Mouse (Mus musculus) mesoderm, embryonic 11.5 days (tissue): ENCODE data around the gene Ccl3.

Source experiments
- DNase-seq: peaks from one replicate; pipeline ENCODE4 v3.0.0-alpha.2; 2012; ENCODE audit warnings: low read depth, low spot score

Gene Ccl3

DNA sequence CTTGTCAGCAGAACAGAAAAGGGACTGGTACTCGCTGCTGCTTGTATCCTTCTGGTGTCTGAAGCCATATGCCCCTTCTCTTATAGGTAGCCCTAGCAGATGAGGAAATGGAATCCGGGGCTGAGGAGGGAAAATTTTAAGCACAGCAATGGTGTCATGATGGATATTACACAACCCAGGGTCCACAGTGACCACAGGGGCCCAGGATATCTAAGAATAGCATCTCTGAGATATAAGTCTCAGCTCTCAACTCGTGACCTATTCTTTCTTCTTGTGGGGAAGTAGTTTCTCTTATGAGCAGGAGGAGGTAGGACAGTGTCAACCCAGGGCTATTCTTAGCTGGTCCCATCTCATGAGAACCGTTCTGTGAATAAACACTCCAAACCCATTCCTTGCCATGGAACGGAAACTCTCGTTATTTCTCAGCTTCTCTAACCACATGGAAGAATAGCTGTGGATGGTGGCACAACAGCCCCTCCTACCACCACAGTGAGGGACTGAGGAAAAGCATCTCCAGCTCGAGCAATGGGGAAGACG lies at the start of gene Ccl3:
Gene Ccl3 (minus strand): TSS at position 51 of the 537 bp plus-strand sequence.
- no peak for DNase-seq

DNA sequence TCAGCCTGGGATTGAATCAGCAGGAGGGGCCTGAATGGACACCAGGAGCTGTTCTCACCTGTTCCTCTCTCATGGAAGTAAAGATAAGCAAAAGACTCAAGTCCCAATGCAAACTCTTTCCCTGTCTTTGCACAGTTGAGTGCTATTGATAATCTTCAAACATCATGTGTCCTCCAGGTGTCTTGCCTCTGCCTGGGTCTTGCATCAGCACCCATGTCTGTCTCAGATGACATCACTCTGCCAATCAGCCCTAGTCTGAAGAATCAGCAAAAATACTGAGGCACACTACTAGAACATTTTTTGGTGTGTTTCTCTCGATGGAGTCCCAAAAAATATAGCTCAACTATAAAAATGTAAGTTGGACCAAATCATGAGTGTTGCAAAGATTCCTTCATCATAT lies 42.9 kb upstream of the Ccl3 start:
- no peak for DNase-seq

DNA sequence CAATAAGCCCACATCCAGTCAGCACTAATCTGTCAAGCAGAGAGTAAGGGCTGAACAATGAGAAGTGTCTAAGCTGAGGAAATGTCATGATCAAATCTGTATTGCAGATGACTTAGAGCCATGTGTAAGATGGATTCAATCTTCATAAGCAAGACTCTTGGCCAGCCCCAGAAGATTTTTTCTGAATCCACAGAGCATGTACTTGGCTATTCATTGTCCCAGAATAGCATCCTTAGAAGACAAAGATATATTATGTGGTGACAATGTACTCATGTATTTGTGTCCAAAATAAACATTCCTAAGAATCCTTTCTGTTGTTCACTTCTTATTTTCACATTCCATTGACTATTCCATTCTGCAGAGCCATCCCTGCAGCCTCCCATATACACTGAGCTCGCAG lies 40.8 kb upstream of the Ccl3 start:
- no peak for DNase-seq

DNA sequence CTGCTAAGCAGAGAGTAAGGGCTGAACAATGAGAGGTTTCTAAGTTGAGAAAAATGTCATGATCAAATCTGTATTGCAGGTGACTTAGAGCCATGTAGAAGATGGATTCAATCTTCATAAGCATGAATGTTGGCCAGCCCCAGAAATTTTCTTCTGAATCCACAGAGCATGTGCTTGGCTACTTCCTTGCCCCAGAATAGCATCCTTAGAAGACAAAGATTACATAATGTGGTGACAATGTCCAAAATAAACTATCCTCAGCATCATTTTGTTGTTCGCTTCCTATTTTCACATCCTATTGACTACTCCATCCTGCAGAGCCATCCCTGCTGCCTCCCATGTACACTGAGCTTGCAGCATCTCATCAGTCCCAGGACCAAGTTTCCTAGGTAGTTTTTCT lies 26.5 kb upstream of the Ccl3 start:
- no peak for DNase-seq

DNA sequence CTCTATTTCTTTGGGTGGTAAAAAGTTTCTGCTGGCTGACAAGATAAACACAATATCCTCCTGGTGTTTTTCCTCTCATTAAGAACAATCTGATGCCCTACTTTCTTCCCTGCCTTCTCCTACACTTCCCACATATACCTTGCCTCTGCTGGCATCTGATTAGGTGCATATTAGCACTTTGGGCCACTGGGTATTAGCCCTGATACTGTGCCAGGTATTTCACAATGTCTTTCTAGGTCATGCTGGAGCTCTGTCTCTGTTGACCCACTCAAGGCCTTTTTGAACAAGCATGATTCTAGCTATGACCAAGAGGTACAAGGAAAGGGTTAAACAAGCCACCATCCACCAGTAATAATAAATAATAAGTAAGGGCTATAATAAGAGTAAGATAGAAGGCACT lies 22.6 kb upstream of the Ccl3 start:
- no peak for DNase-seq

DNA sequence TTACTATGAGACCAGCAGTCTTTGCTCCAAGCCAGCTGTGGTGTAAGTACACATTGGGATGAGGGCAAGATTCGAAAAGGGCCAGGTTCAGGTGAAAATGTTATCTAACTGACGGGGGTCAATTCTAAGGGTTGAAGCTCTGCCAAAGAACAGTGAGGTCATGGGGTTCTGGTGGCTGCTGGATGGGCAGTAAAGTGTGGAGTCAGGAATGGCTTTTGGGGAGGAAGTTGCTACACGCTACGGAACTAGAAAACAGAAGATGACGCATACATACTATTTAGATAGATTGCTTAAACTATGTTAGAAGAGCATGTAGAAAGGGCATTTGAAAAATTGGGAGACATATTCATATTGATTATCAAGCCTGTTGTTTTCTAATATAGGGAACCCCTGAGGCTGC lies 14.4 kb upstream of the Ccl3 start:
- no peak for DNase-seq

DNA sequence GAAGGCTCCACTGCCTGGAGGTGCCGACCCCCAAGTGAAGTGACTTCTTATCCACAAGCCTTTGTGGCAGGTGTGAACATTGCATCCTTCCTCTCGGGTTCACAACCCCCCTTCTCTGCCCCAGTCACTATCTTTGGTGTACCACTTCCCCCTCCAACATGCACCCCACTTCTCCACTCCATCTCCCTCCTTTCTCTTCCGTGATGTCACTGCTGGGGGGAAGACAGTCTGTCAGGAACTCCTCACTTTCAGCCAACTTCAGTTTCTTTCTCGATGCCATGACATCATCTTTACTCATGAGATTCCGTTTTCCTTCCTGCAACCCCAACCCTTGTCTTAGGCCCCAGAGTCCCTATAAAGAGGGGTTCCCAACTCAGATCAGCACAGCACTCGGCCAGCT lies 13.0 kb upstream of the Ccl3 start, which contains the start of gene Ccl4:
Gene Ccl4 (plus strand): TSS at position 381 of the 400 bp plus-strand sequence.
- no peak for DNase-seq

DNA sequence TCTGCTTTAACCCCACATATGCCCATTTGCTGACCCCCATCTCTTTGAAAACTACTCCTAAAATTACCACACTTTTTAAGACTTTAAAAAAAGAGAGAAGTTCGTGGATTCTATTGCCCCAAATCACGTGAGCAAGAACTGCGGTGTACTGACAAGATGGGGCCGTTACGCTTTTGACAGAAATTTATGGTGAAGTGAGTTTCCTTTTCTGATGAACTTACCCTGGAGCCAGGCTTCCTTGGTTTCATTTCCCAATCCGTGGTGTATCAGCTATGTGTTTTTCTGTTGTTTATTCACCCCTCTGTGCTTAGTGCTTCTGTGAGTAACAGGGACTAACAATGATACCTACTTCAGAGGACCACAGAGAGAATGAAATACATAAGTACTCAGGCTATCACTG lies 9.6 kb upstream of the Ccl3 start:
- no peak for DNase-seq

DNA sequence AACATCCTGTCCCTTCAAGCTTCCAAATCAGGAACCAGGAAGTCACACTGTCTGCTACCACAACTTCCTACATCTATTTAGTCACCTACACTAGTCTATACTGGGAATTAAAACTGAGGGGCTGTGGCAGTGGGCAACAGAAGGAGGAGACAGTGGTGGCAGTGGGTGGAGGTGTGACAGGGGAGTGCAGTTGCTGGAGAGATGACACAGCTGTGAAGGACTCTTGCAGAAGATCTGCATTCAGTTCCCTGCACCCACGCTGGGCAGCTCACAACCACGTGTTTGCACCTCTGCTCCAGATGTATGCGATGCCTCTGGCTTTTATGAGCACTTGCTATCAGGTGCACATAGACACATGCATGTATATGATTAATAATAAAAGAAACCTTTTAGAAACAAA lies 8.4 kb upstream of the Ccl3 start:
- DNase-seq: no peak

DNA sequence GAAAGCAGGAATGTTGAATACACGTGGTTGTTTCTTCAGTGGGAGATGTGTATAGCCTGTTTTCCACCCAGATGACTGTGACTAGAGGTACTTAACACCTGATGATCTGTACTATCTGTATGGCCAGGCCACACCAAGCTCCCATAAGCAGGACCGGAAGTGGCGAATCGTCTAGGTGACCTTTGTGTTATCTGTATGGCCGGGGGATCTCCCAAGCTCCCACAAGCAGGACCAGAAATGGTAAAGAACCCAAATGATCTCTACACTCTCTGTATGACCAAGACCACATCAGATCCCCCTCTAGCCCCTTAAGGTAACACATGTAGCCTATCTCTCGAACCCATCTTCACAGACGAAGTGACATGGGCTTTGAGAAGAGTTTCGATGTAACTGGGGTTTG lies 5.5 kb upstream of the Ccl3 start:
- DNase-seq: no peak

DNA sequence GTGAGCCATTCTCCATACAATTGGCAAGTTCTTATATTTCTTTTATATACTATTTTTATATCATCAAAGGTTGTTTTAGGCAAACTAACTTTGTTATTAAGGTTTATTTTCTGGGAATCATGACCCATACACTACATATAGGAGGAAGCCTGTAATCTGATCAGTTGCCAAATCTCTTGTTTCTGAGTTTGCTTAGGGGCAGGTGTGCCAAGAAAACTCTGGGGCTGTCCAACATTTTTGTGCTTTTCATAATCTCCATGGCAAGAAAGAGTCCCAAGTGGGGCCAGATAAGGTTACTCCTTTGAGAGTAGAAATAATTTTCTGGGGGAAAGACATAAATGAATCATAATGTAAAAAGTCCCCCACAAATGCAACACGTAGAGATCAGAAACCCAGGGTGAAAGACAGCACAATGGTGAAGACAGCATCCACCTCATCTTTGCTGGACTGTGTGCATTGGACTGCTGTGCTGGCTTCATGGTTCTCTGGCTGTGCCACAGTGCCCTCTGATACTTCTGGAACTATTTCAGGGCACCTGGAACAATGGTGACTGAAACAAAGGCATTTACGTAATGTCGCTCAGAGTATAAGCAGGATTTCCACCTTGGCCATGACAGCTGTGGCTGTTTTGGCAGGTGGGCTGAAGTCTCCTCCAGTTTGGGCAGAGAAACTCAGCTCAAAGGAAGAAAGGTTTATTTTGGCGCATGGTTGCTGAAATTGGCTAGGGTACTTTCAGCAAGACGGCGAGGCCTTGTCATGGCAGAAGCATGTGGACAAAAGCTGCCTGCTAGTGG lies 2.6 kb downstream of the Ccl3 start:
- DNase-seq: no peak

DNA sequence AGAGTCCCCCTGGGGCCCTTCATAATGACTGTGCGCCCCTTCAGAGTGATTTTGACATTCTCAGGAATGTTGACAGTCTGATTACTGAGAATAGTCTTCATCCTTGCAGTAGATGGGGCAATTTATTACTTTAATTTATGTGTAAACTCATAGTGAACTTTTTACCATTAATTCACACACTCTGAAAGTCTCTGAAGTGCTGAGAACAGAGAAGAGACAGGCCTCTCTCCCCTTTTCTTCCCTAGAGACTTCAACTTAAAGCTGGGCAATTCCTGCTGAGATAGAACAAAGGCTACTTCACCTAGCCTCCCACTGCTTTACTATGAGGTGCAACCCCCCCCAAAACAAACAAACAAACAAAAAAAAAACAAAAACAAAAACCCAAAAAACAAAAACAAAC lies 3.6 kb downstream of the Ccl3 start, which contains the start of gene Rpl9-ps1:
Gene Rpl9-ps1 (minus strand): TSS at position 101 of the 400 bp plus-strand sequence.
- no peak for DNase-seq

DNA sequence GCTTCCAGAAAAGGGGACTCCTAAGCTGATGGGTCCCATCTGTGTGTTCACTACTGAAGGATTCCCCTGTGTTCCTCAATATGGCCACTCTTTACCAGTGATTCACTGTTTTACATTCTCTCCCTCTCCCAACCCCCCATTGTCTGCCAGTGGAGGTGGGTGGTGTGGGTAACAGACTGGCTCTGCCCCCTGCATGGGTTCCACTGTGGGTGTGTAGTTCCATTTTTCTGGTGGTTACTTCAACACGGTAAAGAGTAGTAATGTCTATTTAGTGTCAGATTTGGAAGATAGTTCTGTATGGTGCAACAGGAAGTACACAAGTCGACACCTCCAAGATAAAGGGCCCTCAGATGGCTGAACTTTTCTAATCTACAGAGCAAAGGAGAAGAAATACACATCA lies 7.9 kb downstream of the Ccl3 start:
- no peak for DNase-seq

DNA sequence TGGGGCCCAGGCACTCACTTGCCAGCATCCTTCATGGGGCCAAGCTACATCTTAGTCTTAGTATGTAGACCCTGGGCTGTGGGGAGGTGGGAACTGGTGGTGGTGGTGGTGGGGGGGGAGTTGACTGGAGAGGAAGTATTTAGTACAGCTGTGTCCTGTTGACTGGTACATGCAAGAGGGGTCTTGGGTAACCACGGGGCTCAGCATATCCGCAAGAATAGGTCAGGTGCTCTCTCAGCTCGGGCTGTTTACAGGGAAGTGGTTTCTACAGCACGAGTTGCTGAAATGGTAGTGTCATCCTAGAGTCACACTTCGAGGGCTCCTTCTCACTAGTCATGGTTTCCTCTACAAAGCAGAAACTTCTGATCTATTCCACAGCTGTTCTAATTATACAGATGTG lies 9.0 kb downstream of the Ccl3 start:
- no peak for DNase-seq

DNA sequence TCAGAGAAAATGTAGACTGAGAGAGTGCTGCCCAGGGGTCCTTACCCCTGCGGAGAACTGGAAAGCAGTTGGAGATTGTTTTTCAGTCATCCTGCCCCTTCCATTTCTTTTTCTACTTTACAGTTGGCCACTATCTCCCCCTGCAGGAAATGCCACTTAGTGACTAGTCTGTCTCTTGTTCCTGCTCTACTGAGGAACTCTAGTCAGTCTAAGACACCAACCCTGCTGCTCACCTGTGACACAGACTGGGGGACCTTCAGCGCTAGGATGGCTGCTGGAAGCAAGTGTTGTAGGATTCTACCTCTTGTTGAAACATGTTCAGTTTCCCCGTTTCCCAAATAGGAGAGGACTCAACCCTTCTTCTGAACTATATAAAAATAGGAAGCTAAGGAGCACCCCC lies 9.6 kb downstream of the Ccl3 start:
- no peak for DNase-seq

DNA sequence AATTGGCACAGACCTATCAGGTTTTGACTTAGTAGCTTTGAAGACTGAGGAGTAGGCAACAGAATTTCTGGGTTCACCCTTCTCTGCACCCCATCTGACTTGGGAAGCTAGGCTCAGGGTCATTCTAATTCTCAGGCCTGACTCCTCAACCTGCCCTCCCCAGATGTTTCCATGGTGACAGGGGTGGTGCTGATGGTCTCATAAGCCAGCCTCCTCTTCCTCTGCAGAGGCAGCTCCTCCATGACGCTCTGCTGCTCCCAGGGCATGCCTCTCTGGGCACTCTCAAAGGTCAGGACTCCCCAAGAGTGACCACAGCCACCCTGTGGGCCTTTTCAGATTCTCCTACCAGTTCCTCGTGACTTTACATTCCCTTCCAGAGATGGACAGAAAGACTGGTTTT lies 10.2 kb downstream of the Ccl3 start:
- no peak for DNase-seq

DNA sequence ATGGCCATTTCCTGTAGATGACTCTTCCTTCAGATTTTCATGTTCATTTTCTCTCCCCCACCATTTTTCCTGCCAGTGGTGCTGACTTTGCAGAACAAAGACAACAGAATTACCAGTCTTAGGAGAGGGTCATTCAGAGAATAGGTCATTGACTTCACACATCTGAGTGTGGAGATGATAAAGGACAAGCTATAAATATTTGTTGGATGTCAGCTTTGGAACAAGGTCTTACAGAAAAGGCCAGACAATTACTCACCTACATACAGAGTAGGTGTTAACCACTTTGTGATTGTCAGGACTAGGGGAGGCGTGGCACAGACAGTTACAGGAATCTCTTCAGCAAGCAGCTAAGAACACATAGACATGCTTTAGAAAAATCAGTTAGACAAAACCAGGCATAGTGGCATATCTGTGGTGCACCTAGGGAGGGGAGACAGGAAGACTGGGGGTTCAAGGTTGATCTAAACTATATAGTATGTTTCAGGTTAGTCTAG lies 12.4 kb downstream of the Ccl3 start:
- no peak for DNase-seq

DNA sequence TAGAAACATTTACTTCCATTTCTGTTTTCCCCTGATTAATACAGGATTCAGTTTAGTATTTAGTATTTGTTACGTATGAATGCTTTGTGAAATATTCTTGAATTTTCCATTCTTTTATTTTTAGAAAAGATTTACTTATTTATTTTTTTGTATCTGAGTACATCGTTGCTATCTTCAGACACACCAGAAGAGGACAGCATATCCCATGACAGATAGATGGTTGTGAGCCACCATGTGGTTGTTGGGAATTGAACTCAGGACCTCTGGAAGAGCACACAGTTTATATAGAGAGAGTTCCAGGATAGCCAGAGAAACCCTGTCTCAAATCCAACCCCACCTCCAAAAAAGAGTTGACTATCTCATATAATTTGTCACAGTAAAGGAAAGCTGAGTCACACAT lies 14.3 kb downstream of the Ccl3 start:
- DNase-seq: no peak

DNA sequence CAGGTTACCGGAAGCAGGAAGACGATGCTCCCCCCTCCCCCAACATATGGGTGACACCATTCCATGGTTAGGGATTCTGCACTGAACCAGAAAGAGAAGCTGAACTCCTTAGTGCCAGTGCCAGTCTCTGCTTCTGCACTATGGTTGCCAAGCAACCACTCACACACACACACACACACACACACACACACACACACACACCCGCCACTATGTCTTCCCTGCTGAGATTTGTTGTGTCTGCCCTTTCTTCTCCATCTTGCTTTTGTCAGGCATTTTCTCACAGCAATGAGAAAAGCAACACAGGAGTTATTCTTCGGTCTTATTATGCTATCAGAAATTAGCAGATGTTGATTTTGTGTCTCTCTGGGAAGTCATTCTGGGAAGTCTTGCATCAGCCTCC lies 14.7 kb downstream of the Ccl3 start:
- peak; percentile 6 for DNase-seq

DNA sequence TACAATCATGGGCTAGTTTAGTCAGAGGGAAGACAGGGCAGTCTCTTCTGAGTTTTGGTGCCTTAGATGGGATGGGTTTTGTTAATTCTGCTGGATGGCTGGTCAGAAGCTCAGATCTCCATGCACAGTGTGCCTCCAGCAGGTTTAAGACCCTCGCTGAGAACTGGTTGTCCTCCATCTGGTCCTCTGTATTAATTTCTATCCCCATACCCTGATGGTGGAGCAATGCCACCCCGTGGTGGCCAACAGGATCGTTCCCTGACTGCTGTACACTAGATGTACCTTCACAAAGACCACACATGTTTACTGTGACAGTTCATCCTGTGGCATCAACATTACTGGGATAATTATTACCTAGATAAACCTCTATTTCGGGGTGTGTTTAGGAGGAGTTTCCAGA lies 16.4 kb downstream of the Ccl3 start:
- no peak for DNase-seq

DNA sequence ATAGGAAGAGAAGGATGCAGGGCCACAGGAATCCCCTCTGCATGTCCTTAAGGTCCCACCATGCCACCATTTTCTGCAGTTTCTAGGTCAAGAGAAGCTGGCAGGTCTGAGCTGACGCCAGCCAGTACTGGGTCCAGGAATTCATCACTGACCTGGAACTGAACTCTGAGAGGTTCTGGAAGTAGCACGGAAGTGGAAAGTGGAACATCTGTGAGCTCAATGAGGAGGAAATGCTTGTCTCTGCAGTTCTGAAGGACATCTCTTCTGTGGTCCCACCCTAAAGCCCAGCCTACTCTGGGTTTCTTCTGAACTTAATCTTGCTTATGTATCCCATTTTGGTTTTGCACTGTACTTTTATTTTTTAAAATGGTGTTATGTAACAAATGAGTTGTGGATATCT lies 18.1 kb downstream of the Ccl3 start:
- DNase-seq: no peak

DNA sequence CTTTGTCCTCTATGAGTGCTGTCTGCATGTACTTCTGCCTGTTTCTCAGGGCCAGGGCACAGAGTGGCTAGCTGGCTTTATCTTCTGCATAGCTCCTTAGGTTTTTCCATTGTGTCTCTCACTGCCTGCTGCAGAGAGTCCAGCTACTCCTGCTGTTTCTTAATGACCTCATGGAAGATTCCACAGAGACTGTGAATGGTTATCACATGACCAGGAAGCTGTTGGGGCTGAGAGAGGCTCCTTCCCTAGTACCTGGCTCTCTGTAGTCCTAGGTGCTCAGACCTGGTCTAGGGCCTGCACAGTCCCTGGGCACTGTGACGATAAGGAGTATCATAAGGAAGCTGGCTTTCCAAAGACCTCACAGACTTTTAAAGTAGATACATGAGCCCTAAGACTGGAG lies 18.5 kb downstream of the Ccl3 start:
- no peak for DNase-seq

DNA sequence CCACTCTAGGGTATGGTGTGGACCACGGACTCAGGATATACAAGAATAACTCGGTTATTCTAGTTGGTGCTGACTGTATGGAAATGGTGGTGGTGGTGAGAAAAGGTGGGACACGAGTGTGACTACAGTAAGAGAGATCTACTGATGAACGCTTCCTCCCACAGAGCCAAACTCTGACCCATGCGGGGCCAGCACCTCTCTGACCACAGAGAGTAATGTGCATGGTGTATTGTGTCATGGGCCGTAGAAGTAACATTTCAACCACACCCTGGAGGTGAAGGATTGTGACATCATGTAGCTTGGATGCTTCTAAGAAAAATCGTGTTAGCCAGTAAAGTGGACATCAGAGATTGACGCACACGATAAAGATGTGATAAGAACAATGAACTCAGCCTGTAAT lies 20.3 kb downstream of the Ccl3 start:
- no peak for DNase-seq
